Mouse (Mus musculus) liver, postnatal 0 days (tissue): ENCODE measurements around the gene Otop1.

Experiments used
- CTCF ChIP-seq: sonication (generic); IDR thresholded peaks from 2 replicates; pipeline ENCODE4 v1.5.1; 2016; ENCODE audit warnings: antibody characterized with exemption, low read depth
- EP300 ChIP-seq: IDR thresholded peaks from 2 replicates; pipeline ENCODE4 v1.6.1; 2016; ENCODE audit warnings: antibody characterized with exemption, low read depth, mild to moderate bottlenecking

- no peak for TF ChIP-seq EP300
- no peak for TF ChIP-seq CTCF
Observed at GRCm38 (mm10) chr5:38301761-38302411, 26.1 kb downstream of the Otop1 start.
